Mouse (Mus musculus): ENCODE results near the gene Psme1. TPM values are rescaled to one million over a fixed set of nuclear protein-coding genes. Genes with fewer than 3 reads are reported as not detected.

The Psme1 gene
- polyA plus RNA-seq, 1 experiment from 2014 or later: 217 TPM

DNA sequence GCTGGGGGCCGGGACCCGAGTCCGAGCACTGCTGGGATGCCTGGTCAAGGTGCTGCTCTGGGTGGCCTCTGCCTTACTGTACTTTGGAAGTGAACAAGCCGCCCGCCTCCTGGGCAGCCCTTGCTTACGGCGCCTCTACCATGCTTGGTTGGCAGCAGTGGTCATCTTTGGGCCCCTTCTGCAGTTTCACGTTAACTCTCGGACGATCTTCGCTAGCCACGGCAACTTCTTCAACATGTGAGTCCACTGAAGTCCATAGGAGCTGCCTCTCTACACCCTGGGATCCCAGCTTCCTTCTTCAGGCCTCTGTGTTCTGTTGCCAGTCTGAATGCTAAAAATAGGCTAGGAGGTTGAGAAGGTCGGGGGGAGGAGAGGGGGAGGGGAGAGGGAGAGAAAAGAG lies 2.2 kb upstream of the Psme1 start:
- 73% methylated on average over 13 of the region's 13 CpGs for WGBS
- Histone ChIP-seq H3K4me2 (no peak overlapping the region), H3K36me3 (replicated peaks) (0 out of 2 replicates have a peak, but pooled peaks cover 2% of the 10 kb centered on the region), H3K9ac (no peak overlapping the region), H3K27me3 (replicated peaks) (no peaks in the 10 kb centered on the region), H3K9me3 (no peaks in the 10 kb centered on the region), H3K4me1 (peaks cover 20% of the 10 kb centered on the region), H3K4me3 (no peak overlapping the region), H3K27ac (no peak overlapping the region)
- no peak for ATAC-seq (replicated peaks)

- H3K27me3 ChIP-seq (replicated peaks): no peaks in the 10 kb centered on the region
- H3K4me3 ChIP-seq: no peak overlapping the region
- H3K27ac ChIP-seq: no peak overlapping the region
- H3K4me2 ChIP-seq: no peak overlapping the region
- H3K36me3 ChIP-seq (replicated peaks): peaks cover 9% of the 10 kb centered on the region; the same call in 1 of the 2 replicates
- no peaks in the 10 kb centered on the region for H3K9me3 ChIP-seq
- H3K4me1 ChIP-seq: peaks cover 20% of the 10 kb centered on the region
- 86% methylated on average over 16 of the region's 16 CpGs for WGBS
- no peak for ATAC-seq (replicated peaks)
- H3K9ac ChIP-seq: no peak overlapping the region
Measured at GRCm38 (mm10) chr14:55576376-55576775, 1.5 kb upstream of the Psme1 start.

DNA sequence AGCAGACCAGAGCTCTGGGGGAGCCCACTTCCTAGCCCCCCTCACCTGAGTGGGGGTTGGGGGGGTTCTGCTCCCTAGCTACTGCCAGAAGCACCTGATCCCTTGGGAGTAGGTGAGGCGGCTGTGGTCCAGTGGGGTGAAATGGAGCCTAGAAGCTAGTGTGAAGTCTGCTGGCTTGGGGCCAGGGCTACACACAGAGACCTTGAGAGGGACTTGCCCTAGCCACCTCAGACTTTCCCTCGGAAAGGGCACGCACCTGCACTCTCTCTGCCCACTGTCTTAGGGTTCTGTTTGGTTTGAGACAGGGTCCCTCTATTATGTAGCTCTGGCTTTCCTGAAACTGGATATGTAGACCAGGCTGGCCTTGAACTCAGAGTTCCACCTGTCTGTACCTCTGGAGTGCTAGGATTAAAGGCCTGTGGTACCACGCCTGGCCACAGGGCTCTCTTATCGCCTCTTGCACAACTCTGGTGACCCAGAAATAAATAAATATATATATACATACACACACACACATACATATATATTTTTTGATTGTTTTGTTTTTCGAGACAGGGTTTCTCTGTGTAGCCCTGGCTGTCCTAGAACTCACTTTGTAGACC lies 846 bp downstream of the Psme1 start:
- no peaks in the 10 kb centered on the region for H3K9me3 ChIP-seq
- H3K9ac ChIP-seq: peak overlapping the region; percentile 79
- peak overlapping the region; percentile 89 for H3K27ac ChIP-seq
- peaks cover 20% of the 10 kb centered on the region for H3K4me1 ChIP-seq
- ATAC-seq (replicated peaks): peak; percentile 64
- peaks cover 12% of the 10 kb centered on the region; the same call in 1 of the 2 replicates for H3K36me3 ChIP-seq (replicated peaks)
- WGBS: 23% methylated on average over 6 of the region's 6 CpGs
- peak overlapping the region; percentile 69 for H3K4me3 ChIP-seq
- H3K27me3 ChIP-seq (replicated peaks): no peaks in the 10 kb centered on the region
- H3K4me2 ChIP-seq: peak overlapping the region; percentile 85

GRCm38 (mm10) chr14:55579511-55580496 lies 1.9 kb downstream of the Psme1 start:
- H3K4me2 ChIP-seq: 0 out of 2 replicates have a peak overlapping the region, but pooled peaks have one; percentile 85
- WGBS: 82% methylated on average over 23 of the region's 23 CpGs

DNA sequence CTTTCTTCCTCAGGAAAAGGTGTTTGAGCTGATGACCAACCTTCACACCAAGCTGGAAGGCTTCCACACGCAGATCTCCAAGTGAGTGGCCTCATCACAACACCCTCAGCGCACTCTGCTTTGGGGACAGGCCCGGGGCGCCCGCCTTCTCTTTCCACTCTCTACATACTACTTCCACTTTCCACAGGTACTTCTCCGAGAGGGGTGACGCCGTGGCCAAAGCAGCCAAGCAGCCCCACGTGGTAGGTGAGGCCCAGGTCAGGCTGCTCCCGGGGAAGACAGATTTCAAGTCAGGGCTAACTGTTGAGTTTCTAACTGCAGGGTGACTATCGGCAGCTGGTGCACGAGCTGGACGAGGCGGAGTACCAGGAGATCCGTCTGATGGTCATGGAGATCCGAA lies 2.8 kb downstream of the Psme1 start:
- Histone ChIP-seq H3K27me3 (replicated peaks) (no peaks in the 10 kb centered on the region), H3K36me3 (replicated peaks) (peaks cover 12% of the 10 kb centered on the region; the same call in 1 of the 2 replicates), H3K27ac (no peak overlapping the region), H3K9ac (no peak overlapping the region), H3K4me2 (no peak overlapping the region), H3K9me3 (no peaks in the 10 kb centered on the region), H3K4me3 (no peak overlapping the region), H3K4me1 (peaks cover 26% of the 10 kb centered on the region)
- 94% methylated on average over 16 of the region's 16 CpGs for WGBS
- no peak for ATAC-seq (replicated peaks)

More at GRCm38 (mm10) chr14:55579511-55580496, 1.9 kb downstream of the Psme1 start:
- Histone ChIP-seq H3K9me3 (no peaks in the 10 kb centered on the region), H3K4me3 (no peak overlapping the region), H3K4me1 (peaks cover 26% of the 10 kb centered on the region), H3K27ac (no peak overlapping the region), H3K9ac (no peak overlapping the region), H3K27me3 (replicated peaks) (no peaks in the 10 kb centered on the region), H3K36me3 (replicated peaks) (peaks cover 12% of the 10 kb centered on the region; the same call in 1 of the 2 replicates)
- ATAC-seq (replicated peaks): no peak

DNA sequence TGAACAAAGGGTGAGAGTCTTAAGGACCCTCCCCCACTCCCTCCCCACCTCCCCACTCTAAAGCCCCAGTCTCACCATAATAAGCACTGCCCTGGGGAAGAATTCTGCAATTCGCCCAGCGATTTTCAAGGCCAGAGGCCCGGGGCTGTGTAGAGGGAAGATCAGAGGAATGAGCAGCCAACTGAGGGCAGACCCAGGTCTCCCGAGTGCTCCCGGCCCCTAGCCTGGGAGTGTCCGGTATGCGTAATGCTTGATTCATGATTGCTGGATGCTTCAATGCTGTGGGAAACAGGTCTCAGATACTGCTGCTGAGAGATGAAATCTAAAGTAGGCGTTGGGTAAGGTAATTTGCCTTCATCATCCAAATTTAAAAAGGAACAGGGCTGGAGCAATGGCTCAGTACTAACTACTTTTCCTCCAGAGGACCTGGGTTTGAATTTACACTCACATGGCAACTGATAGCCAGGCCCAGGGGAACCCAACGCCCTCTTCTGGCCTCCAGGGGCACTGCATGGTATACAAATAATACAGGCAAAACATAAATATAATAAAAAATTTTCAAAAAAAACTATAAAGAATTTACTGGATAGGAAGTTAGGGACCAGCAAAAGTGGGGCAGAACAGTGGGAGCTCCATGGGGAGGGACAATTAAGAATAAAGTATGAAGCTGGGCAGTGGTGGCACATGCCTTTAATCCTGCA lies 4.2 kb downstream of the Psme1 start:
- 72% methylated on average over 9 of the region's 9 CpGs for WGBS
- Histone ChIP-seq H3K36me3 (replicated peaks) (peaks cover 12% of the 10 kb centered on the region; the same call in 1 of the 2 replicates), H3K4me2 (no peak overlapping the region), H3K27me3 (replicated peaks) (no peaks in the 10 kb centered on the region), H3K9ac (no peak overlapping the region), H3K27ac (no peak overlapping the region), H3K4me3 (no peak overlapping the region), H3K4me1 (peaks cover 26% of the 10 kb centered on the region), H3K9me3 (no peaks in the 10 kb centered on the region)
- no peak for ATAC-seq (replicated peaks)

DNA sequence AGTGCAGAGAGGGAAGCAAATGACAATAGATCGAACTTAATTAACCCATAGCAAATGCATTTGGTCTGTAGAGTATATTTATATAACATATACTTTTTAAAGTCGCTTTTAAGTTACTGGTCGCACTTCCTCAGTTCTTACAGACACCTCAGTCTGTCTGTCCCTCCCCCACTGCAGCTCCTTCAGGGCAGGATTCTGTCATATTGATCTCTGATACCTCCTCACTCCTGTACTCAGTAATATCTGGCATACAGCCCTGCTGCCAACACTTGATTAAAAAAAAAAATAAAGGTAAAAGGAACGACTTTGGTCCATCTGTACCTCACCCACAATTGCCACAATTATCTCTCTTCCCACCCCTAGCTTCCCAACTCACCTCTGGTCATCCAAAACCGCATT lies 6.4 kb downstream of the Psme1 start:
- Histone ChIP-seq H3K4me3 (peak overlapping the region; percentile 46), H3K36me3 (replicated peaks) (peaks cover 12% of the 10 kb centered on the region; the same call in 1 of the 2 replicates), H3K9ac (peak overlapping the region; percentile 49), H3K9me3 (no peaks in the 10 kb centered on the region), H3K27ac (no peak overlapping the region), H3K4me1 (peaks cover 11% of the 10 kb centered on the region), H3K4me2 (peak overlapping the region; percentile 66), H3K27me3 (replicated peaks) (no peaks in the 10 kb centered on the region)
- no peak for ATAC-seq (replicated peaks)
- WGBS: 43% methylated on average over 5 of the region's 5 CpGs

GRCm38 (mm10) chr14:55584702-55585565 lies 7.0 kb downstream of the Psme1 start, which contains the start of gene Emc9:
Emc9 (minus strand) TSS chr14:55585302.
- Histone ChIP-seq H3K4me3 (peak within 1 kb of the TSS; percentile 46), H3K9me3 (no peaks in the 10 kb centered on the region), H3K9ac (peak within 1 kb of the TSS; percentile 49), H3K4me2 (peak within 1 kb of the TSS; percentile 66), H3K36me3 (replicated peaks) (peaks cover 12% of the 10 kb centered on the region; the same call in 1 of the 2 replicates), H3K27me3 (replicated peaks) (no peaks in the 10 kb centered on the region), H3K4me1 (peaks cover 14% of the 10 kb centered on the region), H3K27ac (peak within 1 kb of the TSS; percentile 47)
- peak; percentile 73 for ATAC-seq (replicated peaks)
- WGBS: 3% methylated on average over 43 of the region's 43 CpGs

GRCm38 (mm10) chr14:55585566-55585960 lies 7.6 kb downstream of the Psme1 start:
- Histone ChIP-seq H3K27me3 (replicated peaks) (no peaks in the 10 kb centered on the region), H3K4me2 (peak overlapping the region; percentile 66), H3K9ac (0 out of 2 replicates have a peak overlapping the region, but pooled peaks have one; percentile 49), H3K4me1 (peaks cover 20% of the 10 kb centered on the region), H3K36me3 (replicated peaks) (peaks cover 11% of the 10 kb centered on the region; the same call in 1 of the 2 replicates), H3K27ac (no peak overlapping the region), H3K9me3 (no peaks in the 10 kb centered on the region), H3K4me3 (0 out of 2 replicates have a peak overlapping the region, but pooled peaks have one; percentile 46)
- no peak; the same call in 1 of the 2 replicates for ATAC-seq (replicated peaks)
- WGBS: 70% methylated on average over 6 of the region's 6 CpGs

GRCm38 (mm10) chr14:55586149-55586548 lies 8.2 kb downstream of the Psme1 start:
- Histone ChIP-seq H3K36me3 (replicated peaks) (peaks cover 5% of the 10 kb centered on the region; the same call in 1 of the 2 replicates), H3K9me3 (no peaks in the 10 kb centered on the region), H3K4me2 (no peak overlapping the region), H3K9ac (no peak overlapping the region), H3K27me3 (replicated peaks) (no peaks in the 10 kb centered on the region), H3K4me3 (no peak overlapping the region), H3K4me1 (peaks cover 21% of the 10 kb centered on the region), H3K27ac (no peak overlapping the region)
- WGBS: 97% methylated on average over 2 of the region's 2 CpGs
- no peak for ATAC-seq (replicated peaks)

DNA sequence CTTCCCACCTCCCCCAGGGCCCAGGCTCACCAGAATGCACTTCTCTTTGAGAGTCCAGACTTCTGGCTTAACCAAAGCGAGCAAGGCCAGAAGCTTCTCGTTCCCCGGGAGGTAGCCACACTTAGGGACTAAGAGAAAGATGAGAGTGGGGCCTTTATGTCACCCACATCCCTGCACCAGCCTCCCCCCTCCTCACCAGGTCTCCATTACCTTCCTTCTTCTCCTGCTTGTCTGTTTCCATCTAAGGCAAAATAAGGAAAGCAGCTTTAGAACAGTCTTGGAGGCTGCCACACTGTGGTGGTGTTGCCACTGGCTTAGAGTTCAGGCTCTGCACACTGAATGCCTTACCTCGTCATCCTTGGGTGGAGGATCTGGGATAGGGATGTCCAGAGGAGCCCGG lies 11.3 kb downstream of the Psme1 start:
- Histone ChIP-seq H3K4me2 (no peak overlapping the region), H3K9me3 (no peaks in the 10 kb centered on the region), H3K27me3 (replicated peaks) (no peaks in the 10 kb centered on the region), H3K4me3 (no peak overlapping the region), H3K4me1 (peaks cover 38% of the 10 kb centered on the region), H3K9ac (no peak overlapping the region), H3K27ac (no peak overlapping the region), H3K36me3 (replicated peaks) (0 out of 2 replicates have a peak, but pooled peaks cover 2% of the 10 kb centered on the region)
- WGBS: 91% methylated on average over 5 of the region's 5 CpGs
- no peak for ATAC-seq (replicated peaks)
